Mouse (Mus musculus) hindbrain, embryonic 15.5 days (tissue): ENCODE results near the gene Mfap3l. TPM values are rescaled to one million over a fixed set of nuclear protein-coding genes. Genes with fewer than 3 reads are reported as not detected.

Source experiments
- ATAC-seq: fragments of 200-750 bp; cut with Nextera tagmentation; 2 replicates; pipeline ENCODE4 v1.8.0; 2017; ENCODE audit warnings: low read depth, moderate number of reproducible peaks, moderate TSS enrichment; ENCODE audit not compliant: low FRiP score
- H3K27ac ChIP-seq: fragments of 300-500 bp; sonication (generic); replicated peaks from 2 replicates; pipeline ENCODE4 v1.5.1; 2015; ENCODE audit warnings: mild to moderate bottlenecking, inconsistent platforms
- H3K27me3 ChIP-seq: fragments of 300-500 bp; sonication (generic); 2 replicates; pipeline ENCODE4 v1.6.1; 2015; ENCODE audit warnings: control low read depth, inconsistent platforms
- H3K36me3 ChIP-seq: fragments of 300-500 bp; sonication (generic); 2 replicates; pipeline ENCODE4 v1.6.1; 2015; ENCODE audit warnings: control low read depth, inconsistent platforms
- H3K4me1 ChIP-seq: fragments of 300-500 bp; sonication (generic); replicated peaks from 2 replicates; pipeline ENCODE4 v1.6.1; 2015; ENCODE audit warnings: control low read depth, inconsistent platforms
- H3K4me2 ChIP-seq: fragments of 300-500 bp; sonication (generic); 2 replicates; pipeline ENCODE4 v1.6.1; 2015; ENCODE audit warnings: moderate library complexity, mild to moderate bottlenecking, inconsistent platforms
- H3K4me3 ChIP-seq: fragments of 300-500 bp; sonication (generic); 2 replicates; pipeline ENCODE4 v1.5.1; 2015; ENCODE audit warnings: mild to moderate bottlenecking, inconsistent platforms
- H3K9ac ChIP-seq: fragments of 300-500 bp; sonication (generic); 2 replicates; pipeline ENCODE4 v1.6.1; 2015; ENCODE audit warnings: inconsistent platforms
- H3K9me3 ChIP-seq: fragments of 300-500 bp; sonication (generic); 2 replicates; pipeline ENCODE4 v1.6.1; 2016; ENCODE audit warnings: control low read depth, inconsistent platforms
- WGBS: fragments of 180-500 bp; shearing (Covaris S2); methylation state at CpG from one replicate; pipeline ENCODE4 v1.1.7; 2015; 5-methylcytosine and 5-hydroxymethylcytosine counted together
- polyA plus RNA-seq: library from polyadenylated mRNA; unstranded; fragments of >200 nt; fragmentation: Nextera tagmentation; extraction: Ambion mirVana; gene quantifications from 2 replicates; pipeline ENCODE4 v1.2.1, GENCODE M21; 2015

Gene Mfap3l
- polyA plus RNA-seq, 1 experiment from 2014 or later = 5.4 TPM

- Histone ChIP-seq H3K36me3 (no peaks in the 10 kb centered on the region), H3K4me1 (peaks cover 18% of the 10 kb centered on the region), H3K9me3 (no peaks in the 10 kb centered on the region), H3K9ac (peak overlapping the region; percentile 22; the same call in 1 of the 2 replicates), H3K27ac (peak overlapping the region; percentile 55; the same call in 1 of the 2 replicates), H3K27me3 (peaks cover 5% of the 10 kb centered on the region; the same call in 1 of the 2 replicates), H3K4me2 (peak overlapping the region; percentile 99), H3K4me3 (peak overlapping the region; percentile 87)
- ATAC-seq = peak; percentile 47
- WGBS = under 1% methylated on average over 13 of the region's 13 CpGs
These were observed 1.1 kb upstream of the Mfap3l start for GRCm38 (mm10) chr8:60631504-60631934.

DNA sequence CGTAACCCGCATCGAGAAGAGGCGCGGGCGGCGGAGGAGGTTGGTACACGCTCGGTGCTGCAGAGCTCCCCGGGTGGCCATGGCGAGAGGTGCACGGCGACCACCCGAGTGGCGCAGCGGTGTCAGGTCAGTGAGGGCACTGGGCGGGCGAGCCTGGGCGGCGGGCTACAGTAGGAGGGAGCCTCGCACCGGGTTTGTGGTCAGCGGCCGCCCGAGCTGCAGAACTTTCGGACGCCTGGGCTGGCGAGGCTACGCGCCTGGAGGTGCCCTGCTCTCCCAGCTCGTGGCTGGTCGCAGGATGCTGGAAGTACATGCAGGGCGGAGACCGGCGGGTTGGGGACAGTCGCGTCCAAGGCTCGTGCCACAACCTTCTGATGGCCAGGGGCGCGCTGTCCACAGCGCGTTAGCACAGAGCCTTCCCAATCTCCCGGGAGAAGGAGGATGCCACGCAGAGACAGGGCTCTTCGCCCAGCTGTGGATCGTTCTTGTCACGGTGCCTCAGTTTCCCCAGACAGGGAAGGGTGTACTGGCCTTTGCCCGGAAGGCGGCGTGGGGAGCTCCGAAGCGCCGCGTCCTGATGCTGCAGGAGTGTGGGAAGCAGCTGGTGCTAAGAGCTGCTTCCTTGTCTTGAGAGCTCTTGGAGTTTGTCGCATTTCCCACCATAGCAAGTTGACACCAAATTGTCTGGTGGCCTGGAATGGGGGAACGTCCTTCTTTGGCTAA, 467 bp downstream of the Mfap3l start:
- Histone ChIP-seq H3K4me3 (peak overlapping the region; percentile 87), H3K4me2 (peak overlapping the region; percentile 99), H3K36me3 (no peaks in the 10 kb centered on the region), H3K27ac (peak overlapping the region; percentile 75), H3K27me3 (peaks cover 5% of the 10 kb centered on the region; the same call in 1 of the 2 replicates), H3K9ac (peak overlapping the region; percentile 75), H3K9me3 (no peaks in the 10 kb centered on the region), H3K4me1 (peaks cover 18% of the 10 kb centered on the region)
- under 1% methylated on average over 55 of the region's 56 CpGs for WGBS
- ATAC-seq = no peak; the same call in 1 of the 2 replicates

DNA sequence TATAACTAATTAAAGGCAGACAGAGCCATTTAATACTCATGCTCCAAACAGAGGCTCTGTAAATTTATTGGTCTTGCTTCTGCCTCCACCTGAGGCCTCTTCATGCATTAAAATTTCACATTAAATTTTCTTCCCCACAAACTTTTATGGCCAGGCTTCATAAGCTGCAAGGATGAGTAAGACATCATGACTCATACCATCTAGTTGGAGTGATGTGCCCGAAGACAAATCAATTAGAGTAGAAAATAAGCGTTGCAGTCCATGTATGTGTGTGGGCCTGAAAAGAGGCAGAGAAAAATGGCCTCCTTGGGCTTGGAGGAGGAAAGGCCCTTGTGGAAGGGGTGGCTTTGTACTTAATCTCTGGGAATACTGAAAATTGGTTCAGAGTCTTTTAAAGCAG, 2.3 kb downstream of the Mfap3l start:
- Histone ChIP-seq H3K9me3 (no peaks in the 10 kb centered on the region), H3K4me1 (peaks cover 18% of the 10 kb centered on the region), H3K27ac (no peak overlapping the region)

DNA sequence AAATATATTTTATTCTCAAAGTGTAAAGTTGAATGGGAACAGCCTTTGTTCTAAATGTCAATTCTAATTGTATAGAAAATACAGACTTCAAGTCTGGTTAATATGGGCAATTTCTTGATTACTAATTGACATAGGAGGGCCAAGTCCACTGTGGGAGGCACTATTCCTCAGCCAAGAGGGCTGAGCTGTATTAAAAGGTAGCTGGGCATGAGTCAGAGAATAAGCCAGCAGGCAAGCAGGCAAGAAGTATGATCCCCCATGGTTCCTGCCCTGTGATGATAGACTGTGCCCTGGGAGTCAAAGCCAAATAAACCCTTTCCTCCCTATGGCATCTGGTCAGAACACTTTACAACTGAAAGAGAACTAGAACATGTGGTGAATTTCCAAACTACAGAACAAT, 3.2 kb downstream of the Mfap3l start:
- Histone ChIP-seq H3K4me1 (peaks cover 18% of the 10 kb centered on the region), H3K9ac (no peak overlapping the region), H3K4me3 (no peak overlapping the region), H3K27ac (no peak overlapping the region), H3K27me3 (no peaks in the 10 kb centered on the region), H3K36me3 (no peaks in the 10 kb centered on the region), H3K4me2 (no peak overlapping the region), H3K9me3 (no peaks in the 10 kb centered on the region)
- no peak for ATAC-seq

More for the DNA sequence above, 2.3 kb downstream of the Mfap3l start:
- no peak for ATAC-seq
- peaks cover 5% of the 10 kb centered on the region; the same call in 1 of the 2 replicates for H3K27me3 ChIP-seq
- no peaks in the 10 kb centered on the region for H3K36me3 ChIP-seq
- no peak overlapping the region for H3K4me3 ChIP-seq
- no peak overlapping the region for H3K4me2 ChIP-seq
- H3K9ac ChIP-seq = no peak overlapping the region
- 75% methylated on average over 2 of the region's 2 CpGs for WGBS

- no peak for ATAC-seq
- no peak overlapping the region for H3K9ac ChIP-seq
- H3K36me3 ChIP-seq = no peaks in the 10 kb centered on the region; the same call in 1 of the 2 replicates
- 85% methylated on average over 17 of the region's 17 CpGs for WGBS
- no peaks in the 10 kb centered on the region for H3K9me3 ChIP-seq
- H3K4me1 ChIP-seq = no peaks in the 10 kb centered on the region
- H3K27me3 ChIP-seq = no peaks in the 10 kb centered on the region
- no peak overlapping the region for H3K4me3 ChIP-seq
- no peak overlapping the region for H3K4me2 ChIP-seq
- no peak overlapping the region for H3K27ac ChIP-seq
These were observed 7.4 kb downstream of the Mfap3l start for GRCm38 (mm10) chr8:60640046-60640445.

DNA sequence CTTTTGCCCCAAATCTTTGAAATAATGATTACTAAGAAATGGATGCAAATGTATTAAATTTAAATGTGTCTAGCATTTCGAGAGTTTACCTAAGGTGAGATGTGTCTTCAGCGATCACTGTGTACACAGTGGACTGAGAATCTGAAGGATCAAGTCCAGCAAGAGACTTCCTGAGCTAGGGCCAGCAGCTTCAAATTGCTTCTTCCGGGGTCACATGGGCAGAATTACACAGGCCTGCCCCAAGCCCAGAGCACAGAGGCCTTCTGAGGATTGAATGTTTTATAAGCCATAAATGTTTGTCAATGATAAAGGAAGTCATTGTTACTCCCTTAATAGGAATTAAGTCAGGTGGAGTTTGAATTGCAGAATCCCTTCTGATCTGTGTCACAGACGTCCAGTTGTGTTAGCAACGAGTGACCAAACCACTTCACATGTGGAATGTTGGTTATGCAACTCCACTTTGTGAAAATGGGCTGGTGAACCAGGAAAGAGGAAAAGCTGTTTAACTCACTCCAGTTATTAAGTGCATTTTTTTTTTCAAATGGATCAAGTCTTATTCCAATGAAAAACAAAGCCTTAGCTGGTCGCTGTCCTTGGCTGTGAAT, 10.9 kb downstream of the Mfap3l start:
- Histone ChIP-seq H3K9ac (no peak overlapping the region), H3K27ac (no peak overlapping the region), H3K9me3 (no peaks in the 10 kb centered on the region), H3K4me2 (no peak overlapping the region), H3K27me3 (no peaks in the 10 kb centered on the region), H3K4me3 (no peak overlapping the region), H3K4me1 (no peaks in the 10 kb centered on the region), H3K36me3 (no peaks in the 10 kb centered on the region; the same call in 1 of the 2 replicates)
- WGBS = 91% methylated on average over 6 of the region's 6 CpGs
- no peak for ATAC-seq

DNA sequence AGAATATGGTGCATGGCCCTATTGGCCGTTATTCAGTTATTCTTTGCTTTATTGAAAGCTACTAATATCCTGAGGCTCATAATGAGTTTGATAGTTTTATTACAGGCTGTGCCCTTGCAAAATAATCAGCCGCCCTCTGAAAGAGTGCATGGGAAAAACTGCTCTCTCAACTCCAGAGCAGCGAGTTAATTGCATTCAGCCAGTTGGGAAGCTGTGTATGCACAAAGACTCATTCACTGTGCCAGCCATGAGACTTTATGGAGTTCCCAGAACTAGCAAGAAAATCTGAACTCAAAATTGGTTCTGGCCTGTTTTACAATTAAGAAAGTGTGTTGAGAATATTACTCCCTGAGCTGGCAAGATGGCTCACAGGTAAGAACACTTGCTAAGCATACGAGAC, 12.5 kb downstream of the Mfap3l start:
- no peak overlapping the region for H3K9ac ChIP-seq
- H3K4me1 ChIP-seq = no peaks in the 10 kb centered on the region
- H3K36me3 ChIP-seq = no peaks in the 10 kb centered on the region; the same call in 1 of the 2 replicates
- 71% methylated on average over 4 of the region's 4 CpGs for WGBS
- ATAC-seq = no peak
- no peak overlapping the region for H3K4me2 ChIP-seq
- no peaks in the 10 kb centered on the region for H3K27me3 ChIP-seq
- H3K4me3 ChIP-seq = no peak overlapping the region
- H3K9me3 ChIP-seq = no peaks in the 10 kb centered on the region
- H3K27ac ChIP-seq = no peak overlapping the region

- ATAC-seq = no peak
- Histone ChIP-seq H3K27me3 (no peaks in the 10 kb centered on the region), H3K4me2 (no peak overlapping the region), H3K4me1 (no peaks in the 10 kb centered on the region), H3K27ac (no peak overlapping the region), H3K36me3 (no peaks in the 10 kb centered on the region; the same call in 1 of the 2 replicates), H3K4me3 (no peak overlapping the region), H3K9ac (no peak overlapping the region), H3K9me3 (no peaks in the 10 kb centered on the region)
- 85% methylated on average over 3 of the region's 3 CpGs for WGBS
These were observed 13.3 kb downstream of the Mfap3l start for GRCm38 (mm10) chr8:60645911-60646310.

DNA sequence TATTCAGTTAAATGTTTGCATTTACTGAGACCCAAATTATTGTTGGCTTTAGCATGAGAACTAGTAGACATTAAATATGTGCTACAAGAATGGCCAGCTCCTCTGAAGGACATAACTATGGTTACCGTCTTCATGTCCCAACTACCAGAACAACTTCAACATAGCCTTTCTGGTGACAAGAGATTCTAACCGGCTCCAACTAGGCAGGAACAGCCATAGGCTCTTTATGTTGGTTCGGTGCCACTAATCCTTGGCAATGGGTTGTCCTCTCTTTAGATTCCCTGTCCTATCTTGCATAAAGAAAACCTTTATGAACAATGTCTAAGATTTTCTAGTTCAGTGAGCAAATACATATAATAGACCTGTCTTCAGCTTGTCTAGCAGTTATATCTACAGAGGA, 14.7 kb downstream of the Mfap3l start:
- ATAC-seq = no peak
- no peak overlapping the region for H3K4me3 ChIP-seq
- no peak overlapping the region for H3K27ac ChIP-seq
- H3K4me2 ChIP-seq = no peak overlapping the region
- no peaks in the 10 kb centered on the region for H3K4me1 ChIP-seq
- H3K36me3 ChIP-seq = no peaks in the 10 kb centered on the region; the same call in 1 of the 2 replicates
- no peaks in the 10 kb centered on the region for H3K9me3 ChIP-seq
- no peak overlapping the region for H3K9ac ChIP-seq
- WGBS = 90% methylated on average over 3 of the region's 3 CpGs
- no peaks in the 10 kb centered on the region for H3K27me3 ChIP-seq

DNA sequence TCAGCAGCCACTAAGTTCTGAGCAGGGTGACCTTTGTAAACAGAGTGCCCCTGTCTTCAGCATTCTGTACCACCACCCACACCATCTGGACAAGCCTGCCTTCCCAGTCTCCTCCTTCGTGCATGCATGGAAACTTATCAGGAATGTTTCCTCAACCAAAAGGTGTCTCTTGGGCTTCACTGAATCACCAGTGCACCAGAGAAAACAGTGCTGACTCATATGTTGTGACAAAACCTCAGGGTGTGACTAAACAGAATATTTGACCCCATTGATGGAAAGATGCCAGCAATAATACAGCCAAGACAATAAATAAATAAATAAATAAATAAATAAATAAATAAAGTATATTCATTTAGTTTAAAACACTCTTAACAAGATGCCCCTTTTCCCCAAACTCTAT, 16.5 kb downstream of the Mfap3l start:
- no peaks in the 10 kb centered on the region for H3K27me3 ChIP-seq
- no peaks in the 10 kb centered on the region for H3K36me3 ChIP-seq
- 63% methylated on average over 1 of the region's 1 CpGs for whole genome bisulfite sequencing
- no peak overlapping the region for H3K4me3 ChIP-seq
- no peak for ATAC-seq
- no peak overlapping the region for H3K9ac ChIP-seq
- H3K4me2 ChIP-seq = no peak overlapping the region
- no peaks in the 10 kb centered on the region for H3K9me3 ChIP-seq
- no peak overlapping the region for H3K27ac ChIP-seq
- no peaks in the 10 kb centered on the region for H3K4me1 ChIP-seq

GRCm38 (mm10) chr8:60650119-60650518, 17.5 kb downstream of the Mfap3l start:
- WGBS = 93% methylated on average over 4 of the region's 4 CpGs

DNA sequence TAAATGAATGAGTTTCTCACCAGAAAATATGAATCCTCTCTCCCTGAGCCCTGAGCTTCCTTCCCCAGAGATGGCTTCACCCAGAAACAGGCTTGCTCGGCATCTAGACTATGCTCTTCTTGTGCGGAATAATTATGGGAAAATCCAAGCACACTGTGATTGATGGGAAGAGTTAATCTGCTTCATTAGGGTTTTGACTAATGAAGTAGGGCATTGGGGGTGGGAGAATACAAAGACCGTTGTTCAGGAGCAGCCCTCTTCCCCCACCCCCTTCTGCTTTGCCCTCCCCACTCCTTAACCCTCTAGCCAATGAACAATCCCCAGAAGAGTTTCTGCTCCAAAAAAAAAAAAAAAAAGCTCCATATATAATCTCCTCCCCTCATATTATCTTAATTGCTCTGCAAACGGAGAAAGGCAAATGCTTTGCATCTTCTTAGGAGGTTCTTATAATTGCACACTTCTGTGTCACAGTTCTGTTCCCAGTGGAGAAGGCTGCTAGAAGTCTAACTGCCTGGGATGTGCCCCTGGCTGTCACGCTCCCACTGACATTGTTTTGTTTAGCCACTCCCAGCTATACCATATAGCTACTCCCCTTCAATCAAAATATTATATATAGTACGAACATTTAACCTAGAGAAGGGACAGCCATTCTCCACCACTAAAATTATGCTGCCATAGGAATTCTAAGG, 24.9 kb downstream of the Mfap3l start:
- peak; percentile 79 for ATAC-seq
- Histone ChIP-seq H3K36me3 (no peaks in the 10 kb centered on the region), H3K9ac (no peak overlapping the region), H3K27me3 (no peaks in the 10 kb centered on the region), H3K4me3 (no peak overlapping the region), H3K4me1 (no peaks in the 10 kb centered on the region; the same call in 1 of the 2 replicates), H3K4me2 (no peak overlapping the region), H3K9me3 (no peaks in the 10 kb centered on the region), H3K27ac (peak overlapping the region; percentile 25; the same call in 1 of the 2 replicates)
- 37% methylated on average over 6 of the region's 6 CpGs for WGBS

More at GRCm38 (mm10) chr8:60650119-60650518, 17.5 kb downstream of the Mfap3l start:
- no peaks in the 10 kb centered on the region for H3K9me3 ChIP-seq
- no peak overlapping the region for H3K9ac ChIP-seq
- no peaks in the 10 kb centered on the region for H3K36me3 ChIP-seq
- H3K27ac ChIP-seq = no peak overlapping the region
- H3K4me1 ChIP-seq = no peaks in the 10 kb centered on the region
- H3K27me3 ChIP-seq = no peaks in the 10 kb centered on the region
- H3K4me3 ChIP-seq = no peak overlapping the region
- H3K4me2 ChIP-seq = no peak overlapping the region
- ATAC-seq = no peak
